Mouse (Mus musculus): Measurements from ENCODE around the gene Ddias. TPM values are rescaled to one million over a fixed set of nuclear protein-coding genes. Genes with fewer than 3 reads are reported as not detected.

The Ddias gene
- polyA plus RNA-seq, 1 experiment, result 50.8 TPM

- TF ChIP-seq GATA1 (IDR thresholded peaks at IDR 0.05; ENCODE audit: low read length), result no peak
Measured at GRCm38 (mm10) chr7:92876538-92876937, 2.5 kb upstream of the Ddias start.

GRCm38 (mm10) chr7:92876066-92876465 is 2.0 kb upstream of the Ddias start:
- TF ChIP-seq GATA1 (IDR thresholded peaks at IDR 0.05; ENCODE audit: low read length), result no peak

GRCm38 (mm10) chr7:92874761-92875408 is 838 bp upstream of the Ddias start:
- peak; percentile 83 for TF ChIP-seq GATA1 (IDR thresholded peaks at IDR 0.05; ENCODE audit: low read length)

- TF ChIP-seq GATA1 (IDR thresholded peaks at IDR 0.05; ENCODE audit: low read length), result no peak
Measured at GRCm38 (mm10) chr7:92871596-92871995, 2.5 kb downstream of the Ddias start.

- TF ChIP-seq GATA1 (IDR thresholded peaks at IDR 0.05; ENCODE audit: low read length), result no peak
Measured at GRCm38 (mm10) chr7:92870161-92870560, 3.9 kb downstream of the Ddias start.

GRCm38 (mm10) chr7:92866526-92866925 is 7.5 kb downstream of the Ddias start:
- TF ChIP-seq GATA1 (IDR thresholded peaks at IDR 0.05; ENCODE audit: low read length), result no peak

- TF ChIP-seq GATA1 (IDR thresholded peaks at IDR 0.05; ENCODE audit: low read length), result no peak
Measured at GRCm38 (mm10) chr7:92848246-92848645, 25.8 kb downstream of the Ddias start.

GRCm38 (mm10) chr7:92842254-92842653 is 31.8 kb downstream of the Ddias start:
- TF ChIP-seq GATA1 (IDR thresholded peaks at IDR 0.05; ENCODE audit: low read length), result no peak

GRCm38 (mm10) chr7:92837907-92838306 is 36.1 kb downstream of the Ddias start:
- no peak for TF ChIP-seq GATA1 (IDR thresholded peaks at IDR 0.05; ENCODE audit: low read length)

GRCm38 (mm10) chr7:92837226-92837625 is 36.8 kb downstream of the Ddias start:
- TF ChIP-seq GATA1 (IDR thresholded peaks at IDR 0.05; ENCODE audit: low read length), result no peak

GRCm38 (mm10) chr7:92836447-92836846 is 37.6 kb downstream of the Ddias start:
- no peak for TF ChIP-seq GATA1 (IDR thresholded peaks at IDR 0.05; ENCODE audit: low read length)

GRCm38 (mm10) chr7:92834391-92834790 is 39.7 kb downstream of the Ddias start:
- TF ChIP-seq GATA1 (IDR thresholded peaks at IDR 0.05; ENCODE audit: low read length), result no peak

- no peak for TF ChIP-seq GATA1 (IDR thresholded peaks at IDR 0.05; ENCODE audit: low read length)
Measured at GRCm38 (mm10) chr7:92832395-92832794, 41.7 kb downstream of the Ddias start.

- TF ChIP-seq GATA1 (IDR thresholded peaks at IDR 0.05; ENCODE audit: low read length), result no peak
Measured at GRCm38 (mm10) chr7:92827981-92828380, 46.1 kb downstream of the Ddias start.

GRCm38 (mm10) chr7:92826248-92826647 is 47.8 kb downstream of the Ddias start:
- no peak for TF ChIP-seq GATA1 (IDR thresholded peaks at IDR 0.05; ENCODE audit: low read length)

- TF ChIP-seq GATA1 (IDR thresholded peaks at IDR 0.05; ENCODE audit: low read length), result no peak
Measured at GRCm38 (mm10) chr7:92822409-92823101, 51.5 kb downstream of the Ddias start.

- no peak for TF ChIP-seq GATA1 (IDR thresholded peaks at IDR 0.05; ENCODE audit: low read length)
Measured at GRCm38 (mm10) chr7:92821871-92822270, 52.2 kb downstream of the Ddias start.

Data from G1E-ER4 (cell line).